In the genomic region with DNA sequence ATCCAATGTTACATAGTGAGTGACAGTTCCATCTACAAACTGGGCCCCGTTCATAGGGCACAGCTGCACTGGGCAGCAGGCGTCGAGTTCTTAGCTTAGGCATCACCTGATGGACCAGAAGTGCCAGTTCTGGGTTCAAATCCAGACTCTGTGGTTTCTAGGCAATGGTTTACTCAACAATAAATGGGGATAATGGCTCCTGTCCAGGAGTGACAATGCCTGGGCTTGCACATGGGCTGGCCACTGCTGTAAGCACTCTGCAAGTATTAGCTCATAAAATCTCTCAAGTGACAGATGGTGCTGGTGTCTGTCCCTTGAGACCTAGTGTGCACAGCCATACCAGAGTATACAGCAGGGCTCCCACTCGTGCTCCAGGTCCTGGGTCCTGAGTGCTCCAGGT, we compare ENCODE assay signal across 16 mouse cellular contexts.
DNase-seq lines count a peak whose midpoint lies in the region; ATAC-seq lines count a peak whose summit lies in the region.
"Had no signal": no experiment of that assay in that cellular context is flagged by ENCODE, and none has a peak within 500 bp of the region (broad histone marks: within the 10 kb centered on the region; RNA-seq: fewer than 3 reads in every experiment).

No protein-coding gene starts in this region.

- no peak overlapping the region for H3K27ac ChIP-seq in hindbrain, embryonic 12.5 days
- H3K27ac ChIP-seq in hindbrain, embryonic 14.5 days, result no peak overlapping the region
- no peak overlapping the region for H3K27ac ChIP-seq in neural tube, embryonic 14.5 days (ENCODE audit: low read depth, low read length)
- H3K27ac ChIP-seq in neural tube, embryonic 15.5 days (replicated peaks), result no peak overlapping the region
- peak overlapping the region; percentile 81 for H3K27ac ChIP-seq in intestine, embryonic 15.5 days
- H3K27ac ChIP-seq: liver, embryonic 15.5 days had no signal

- H3K27me3 ChIP-seq in hindbrain, embryonic 12.5 days, result no peaks in the 10 kb centered on the region
- H3K27me3 ChIP-seq in hindbrain, embryonic 14.5 days (ENCODE audit: control insufficient read depth, insufficient read depth, low read length), result no peaks in the 10 kb centered on the region
- H3K27me3 ChIP-seq in neural tube, embryonic 14.5 days (ENCODE audit: control insufficient read depth, insufficient read depth, low read length), result no peaks in the 10 kb centered on the region
- no peaks in the 10 kb centered on the region for H3K27me3 ChIP-seq in neural tube, embryonic 15.5 days (replicated peaks)
- H3K27me3 ChIP-seq in intestine, embryonic 15.5 days (replicated peaks), result no peaks in the 10 kb centered on the region
- H3K27me3 ChIP-seq: liver, embryonic 15.5 days; midbrain, embryonic 12.5 days had no signal

- no peak for DNase-seq in hindbrain, embryonic 14.5 days (ENCODE audit: low spot score)
- DNase-seq in ovary, adult 18-20 months (ENCODE audit: low spot score), result no peak
- no peak for DNase-seq in layer of hippocampus, adult 11-12 months (ENCODE audit: low spot score)
- DNase-seq: cerebellum, adult 8-10 months; embryo, embryonic 11 days; heart, adult 11 months; heart, postnatal 36 days; kidney, adult 18-20 months; lung, postnatal 36 days had no signal

- H3K36me3 ChIP-seq in hindbrain, embryonic 12.5 days, result no peaks in the 10 kb centered on the region
- H3K36me3 ChIP-seq in hindbrain, embryonic 14.5 days (replicated peaks; ENCODE audit: control insufficient read depth, insufficient read depth), result no peaks in the 10 kb centered on the region
- no peaks in the 10 kb centered on the region for H3K36me3 ChIP-seq in neural tube, embryonic 14.5 days (ENCODE audit: control insufficient read depth, insufficient read depth, low read length)
- no peaks in the 10 kb centered on the region; the same call in 1 of the 2 replicates for H3K36me3 ChIP-seq in neural tube, embryonic 15.5 days
- no peaks in the 10 kb centered on the region for H3K36me3 ChIP-seq in intestine, embryonic 15.5 days
- H3K36me3 ChIP-seq: liver, embryonic 15.5 days; midbrain, embryonic 12.5 days had no signal

- 88% methylated on average over 4 of the region's 4 CpGs for WGBS in hindbrain, embryonic 12.5 days
- WGBS in hindbrain, embryonic 14.5 days, result 85% methylated on average over 4 of the region's 4 CpGs
- 79% methylated on average over 4 of the region's 4 CpGs for WGBS in neural tube, embryonic 14.5 days
- WGBS in neural tube, embryonic 15.5 days, result 81% methylated on average over 4 of the region's 4 CpGs
- WGBS in intestine, embryonic 15.5 days, result 69% methylated on average over 4 of the region's 4 CpGs

- peaks cover 25% of the 10 kb centered on the region for H3K4me1 ChIP-seq in hindbrain, embryonic 12.5 days
- H3K4me1 ChIP-seq in hindbrain, embryonic 14.5 days (replicated peaks; ENCODE audit: control insufficient read depth, insufficient read depth, low read length), result 0 out of 2 replicates have a peak, but pooled peaks cover 3% of the 10 kb centered on the region
- 0 out of 2 replicates have a peak, but pooled peaks cover 2% of the 10 kb centered on the region for H3K4me1 ChIP-seq in neural tube, embryonic 14.5 days (ENCODE audit: control insufficient read depth, insufficient read depth, low read length)
- peaks cover 16% of the 10 kb centered on the region; the same call in 1 of the 2 replicates for H3K4me1 ChIP-seq in neural tube, embryonic 15.5 days
- peaks cover 48% of the 10 kb centered on the region for H3K4me1 ChIP-seq in intestine, embryonic 15.5 days (replicated peaks)

- no peak overlapping the region for H3K9ac ChIP-seq in hindbrain, embryonic 12.5 days
- no peak overlapping the region for H3K9ac ChIP-seq in hindbrain, embryonic 14.5 days
- H3K9ac ChIP-seq in neural tube, embryonic 14.5 days (replicated peaks; ENCODE audit: low read depth, low read length), result no peak overlapping the region
- H3K9ac ChIP-seq in neural tube, embryonic 15.5 days (replicated peaks), result no peak overlapping the region
- H3K9ac ChIP-seq in intestine, embryonic 15.5 days, result no peak overlapping the region
- H3K9ac ChIP-seq: liver, embryonic 15.5 days; midbrain, embryonic 12.5 days had no signal

- ATAC-seq in hindbrain, embryonic 12.5 days (ENCODE audit: low FRiP score), result 0 out of 2 replicates have a peak, but pooled peaks have one; percentile 44
- no peak for ATAC-seq in hindbrain, embryonic 14.5 days (ENCODE audit: low FRiP score)
- ATAC-seq in neural tube, embryonic 14.5 days (ENCODE audit: low read depth), result peak; percentile 38; the same call in 1 of the 2 replicates
- no peak for ATAC-seq in neural tube, embryonic 15.5 days (ENCODE audit: low FRiP score)
- no peak for ATAC-seq in intestine, embryonic 15.5 days

- H3K4me2 ChIP-seq in hindbrain, embryonic 12.5 days (replicated peaks), result no peak overlapping the region
- no peak overlapping the region for H3K4me2 ChIP-seq in hindbrain, embryonic 14.5 days (replicated peaks)
- H3K4me2 ChIP-seq in neural tube, embryonic 14.5 days (ENCODE audit: low read depth, low read length), result no peak overlapping the region
- H3K4me2 ChIP-seq in neural tube, embryonic 15.5 days, result no peak overlapping the region
- no peak overlapping the region for H3K4me2 ChIP-seq in intestine, embryonic 15.5 days (replicated peaks)
- H3K4me2 ChIP-seq: liver, embryonic 15.5 days; midbrain, embryonic 12.5 days had no signal

- no peak overlapping the region for H3K4me3 ChIP-seq in hindbrain, embryonic 12.5 days
- no peak overlapping the region for H3K4me3 ChIP-seq in hindbrain, embryonic 14.5 days (replicated peaks; ENCODE audit: low read length)
- H3K4me3 ChIP-seq in neural tube, embryonic 14.5 days (ENCODE audit: low read depth, low read length), result no peak overlapping the region
- no peak overlapping the region for H3K4me3 ChIP-seq in neural tube, embryonic 15.5 days (replicated peaks)
- H3K4me3 ChIP-seq in intestine, embryonic 15.5 days (replicated peaks), result no peak overlapping the region
- H3K4me3 ChIP-seq: erythroblast, embryonic 14.5 days; liver, embryonic 15.5 days; midbrain, embryonic 12.5 days had no signal

- H3K9me3 ChIP-seq in hindbrain, embryonic 12.5 days (replicated peaks), result 0 out of 2 replicates have a peak, but pooled peaks cover 5% of the 10 kb centered on the region
- no peaks in the 10 kb centered on the region for H3K9me3 ChIP-seq in hindbrain, embryonic 14.5 days (ENCODE audit: control insufficient read depth, low read length)
- H3K9me3 ChIP-seq in neural tube, embryonic 14.5 days (ENCODE audit: control insufficient read depth, low read length), result no peaks in the 10 kb centered on the region
- H3K9me3 ChIP-seq in neural tube, embryonic 15.5 days (replicated peaks), result no peaks in the 10 kb centered on the region
- H3K9me3 ChIP-seq in intestine, embryonic 15.5 days, result no peaks in the 10 kb centered on the region
- H3K9me3 ChIP-seq: liver, embryonic 15.5 days; midbrain, embryonic 12.5 days had no signal

Comparison
In these comparisons a context has a peak if more than half of its experiments do, and no peak if none do; other contexts are left out.
1. ATAC-seq: peak in hindbrain, embryonic 12.5 days (single experiment) and neural tube, embryonic 14.5 days (single experiment); none in hindbrain, embryonic 14.5 days (single experiment), neural tube, embryonic 15.5 days (single experiment) and intestine, embryonic 15.5 days (single experiment).